Mouse (Mus musculus) brain, adult 2 months (tissue): ENCODE data around the gene Prr15l.
A peak's percentile ranks its signal among the peaks of the same experiment; 100 is the strongest.

ENCODE experiments used
- DNase-seq: peaks from one replicate; pipeline ENCODE4 v3.0.0; 2011; ENCODE audit warnings: low read depth, low spot score

Gene Prr15l

GRCm38 (mm10) chr11:96944844-96945580 lies 17.1 kb downstream of the Prr15l start:
- DNase-seq: no peak

GRCm38 (mm10) chr11:96946498-96946897 lies 18.6 kb downstream of the Prr15l start:
- no peak for DNase-seq

GRCm38 (mm10) chr11:96947849-96948248 lies 19.9 kb downstream of the Prr15l start:
- no peak for DNase-seq

- DNase-seq: no peak
These were observed 22.9 kb downstream of the Prr15l start for GRCm38 (mm10) chr11:96950767-96951166.

GRCm38 (mm10) chr11:96952426-96952825 lies 24.5 kb downstream of the Prr15l start:
- DNase-seq: peak; percentile 72

- no peak for DNase-seq
These were observed 25.0 kb downstream of the Prr15l start for GRCm38 (mm10) chr11:96952896-96953295.

- no peak for DNase-seq
These were observed 27.2 kb downstream of the Prr15l start for GRCm38 (mm10) chr11:96955094-96955493.

GRCm38 (mm10) chr11:96956009-96956724 lies 28.3 kb downstream of the Prr15l start:
- peak; percentile 39 for DNase-seq

GRCm38 (mm10) chr11:96957061-96957805 lies 29.3 kb downstream of the Prr15l start:
- no peak for DNase-seq

- DNase-seq: peak; percentile 92
These were observed 35.7 kb downstream of the Prr15l start for GRCm38 (mm10) chr11:96963580-96963979.

GRCm38 (mm10) chr11:96966172-96966571 lies 38.3 kb downstream of the Prr15l start:
- DNase-seq: no peak

- no peak for DNase-seq
These were observed 39.1 kb downstream of the Prr15l start for GRCm38 (mm10) chr11:96966914-96967543.

GRCm38 (mm10) chr11:96967544-96968269 lies 39.8 kb downstream of the Prr15l start:
- no peak for DNase-seq

GRCm38 (mm10) chr11:96968476-96968875 lies 40.6 kb downstream of the Prr15l start:
- DNase-seq: no peak

- no peak for DNase-seq
These were observed 41.4 kb downstream of the Prr15l start for GRCm38 (mm10) chr11:96969280-96969722.

GRCm38 (mm10) chr11:96969746-96970145 lies 41.8 kb downstream of the Prr15l start:
- DNase-seq: peak; percentile 91

GRCm38 (mm10) chr11:96970341-96970740 lies 42.4 kb downstream of the Prr15l start:
- no peak for DNase-seq

- DNase-seq: peak; percentile 53
These were observed 45.0 kb downstream of the Prr15l start for GRCm38 (mm10) chr11:96972906-96973305.

GRCm38 (mm10) chr11:96973426-96973964 lies 45.6 kb downstream of the Prr15l start:
- DNase-seq: peak; percentile 85

GRCm38 (mm10) chr11:96974813-96975212 lies 46.9 kb downstream of the Prr15l start:
- no peak for DNase-seq
